Mouse (Mus musculus) bone marrow macrophage, adult 2 months (primary cell): Measurements from ENCODE around the gene Pds5a. TPM values are rescaled to one million over a fixed set of nuclear protein-coding genes. Genes with fewer than 3 reads are reported as not detected.

Source experiments
- H3K27ac ChIP-seq: 2 replicates; pipeline ENCODE4 v1.5.1; 2012; ENCODE audit warnings: low read depth, low read length; ENCODE audit not compliant: insufficient read depth
- H3K4me1 ChIP-seq: 2 replicates; pipeline ENCODE4 v1.6.1; 2012; ENCODE audit warnings: low read length; ENCODE audit not compliant: control insufficient read depth, insufficient read depth
- H3K4me3 ChIP-seq: 2 replicates; pipeline ENCODE4 v1.5.1; 2012; ENCODE audit warnings: mild to moderate bottlenecking, low read length, moderate library complexity; ENCODE audit not compliant: insufficient read depth
- CTCF ChIP-seq: IDR thresholded peaks from 2 replicates; pipeline ENCODE4 v1.5.1; 2012; ENCODE audit warnings: low read depth, mild to moderate bottlenecking, low read length, moderate library complexity
- POLR2A ChIP-seq: IDR thresholded peaks from 2 replicates; pipeline ENCODE4 v1.6.1; 2012; ENCODE audit warnings: mild to moderate bottlenecking, low read depth, low read length, borderline replicate concordance
- polyA plus RNA-seq: library from polyadenylated mRNA; stranded (reverse); fragments of >200 nt; gene quantifications from 2 replicates; pipeline ENCODE4 v1.2.4, GENCODE M21; 2012; ENCODE audit not compliant: missing spikeins, insufficient read depth, insufficient read length

Gene Pds5a
- polyA plus RNA-seq, 1 experiment: 101 TPM

DNA sequence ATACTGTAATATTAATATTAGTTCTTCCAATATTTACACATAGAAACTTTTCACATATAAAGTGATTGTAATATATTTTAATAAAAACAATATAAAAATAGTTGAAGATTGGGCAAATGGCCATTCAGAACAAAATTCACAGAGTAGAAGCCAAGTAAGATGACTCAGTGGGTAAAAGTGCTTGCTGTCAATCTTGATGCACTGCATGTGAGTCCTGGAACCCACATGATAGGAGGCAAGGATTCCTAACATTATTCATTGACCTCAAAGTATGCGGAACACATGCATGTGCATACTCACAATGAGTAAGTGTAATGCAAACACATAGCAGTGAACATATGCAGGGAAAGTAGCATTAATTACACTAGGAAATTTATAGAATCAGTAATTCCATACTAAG lies 59.2 kb downstream of the Pds5a start:
- TF ChIP-seq CTCF (no peak), POLR2A (no peak)
- no peak overlapping the region for H3K27ac ChIP-seq
- no peak overlapping the region for H3K4me3 ChIP-seq
- H3K4me1 ChIP-seq: no peaks in the 10 kb centered on the region

DNA sequence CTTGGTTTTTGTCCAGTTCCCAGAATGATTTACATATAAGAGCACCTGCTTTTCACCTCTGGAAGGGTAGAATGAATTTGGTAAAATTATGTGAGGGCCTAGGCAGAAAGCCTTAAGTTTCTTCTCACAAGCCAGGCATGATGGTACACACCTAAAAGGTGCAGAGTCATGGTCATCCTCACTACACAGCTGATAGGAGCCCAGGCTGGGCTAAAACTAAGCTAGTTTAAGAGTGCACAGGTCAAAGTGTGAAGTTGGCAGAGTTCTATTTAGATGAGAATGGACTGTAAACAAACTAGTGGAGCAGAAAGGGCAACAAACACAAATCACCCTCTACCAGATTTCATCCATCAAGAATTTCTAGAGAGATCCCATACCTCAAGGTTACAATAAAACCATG lies 73.7 kb downstream of the Pds5a start:
- Histone ChIP-seq H3K27ac (no peak overlapping the region), H3K4me3 (no peak overlapping the region), H3K4me1 (no peaks in the 10 kb centered on the region)
- TF ChIP-seq CTCF (no peak), POLR2A (no peak)

DNA sequence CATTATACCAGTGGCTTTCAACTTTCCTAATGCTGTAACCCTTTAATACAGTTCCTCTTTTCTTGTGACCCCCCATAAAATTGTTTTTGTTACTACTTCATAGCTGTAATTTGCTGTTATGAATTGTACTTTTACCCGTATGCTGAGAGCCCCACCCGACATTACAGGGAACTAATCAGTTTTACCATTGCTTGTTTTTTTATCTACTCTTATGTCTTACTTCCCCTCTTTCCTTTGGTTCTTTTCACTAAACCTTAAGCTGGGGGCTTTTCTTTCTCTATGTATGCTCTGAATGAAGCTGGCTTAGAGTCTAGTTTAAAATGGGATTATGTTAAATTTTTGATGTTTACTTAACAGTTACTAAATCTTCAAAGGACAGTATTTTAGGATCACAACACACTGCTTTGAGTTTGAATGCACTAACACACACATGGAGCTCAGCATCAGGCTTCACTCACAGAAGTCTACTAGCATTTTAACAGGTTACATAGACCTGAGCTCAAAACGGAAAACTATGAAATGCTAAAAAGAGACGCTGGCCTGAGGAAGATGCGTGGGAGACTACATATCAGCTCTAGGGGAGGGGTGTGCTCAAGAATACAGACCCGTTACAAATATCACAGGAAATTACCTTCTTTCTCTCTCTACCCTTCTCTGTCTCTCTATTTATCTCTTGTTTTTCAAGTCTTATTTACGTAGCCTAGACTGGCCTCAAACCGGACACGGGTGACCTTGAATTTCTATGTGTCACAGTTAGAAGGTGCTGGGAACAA lies 84.7 kb downstream of the Pds5a start:
- TF ChIP-seq CTCF (no peak), POLR2A (no peak)
- H3K27ac ChIP-seq: no peak overlapping the region
- no peaks in the 10 kb centered on the region for H3K4me1 ChIP-seq
- H3K4me3 ChIP-seq: no peak overlapping the region

DNA sequence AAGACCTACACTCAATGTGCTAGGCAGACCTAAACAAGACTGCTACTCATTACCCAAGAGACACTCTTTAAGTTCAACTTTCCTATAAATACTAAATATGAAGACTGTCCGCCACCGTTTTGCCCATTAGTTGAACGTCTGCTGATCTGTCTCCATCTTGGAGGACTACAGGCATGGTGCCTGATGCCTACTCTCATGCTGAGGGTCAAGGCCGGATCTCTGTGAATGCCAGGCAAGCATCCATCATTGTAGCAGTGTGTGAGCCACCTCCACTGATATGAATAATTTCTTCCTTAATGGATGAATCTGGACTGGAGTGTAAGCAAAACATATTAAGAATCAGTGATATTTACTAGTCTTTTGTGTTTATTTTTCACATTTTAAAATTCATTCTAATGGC lies 87.5 kb downstream of the Pds5a start:
- Histone ChIP-seq H3K27ac (no peak overlapping the region), H3K4me3 (no peak overlapping the region), H3K4me1 (no peaks in the 10 kb centered on the region)
- no peak for TF ChIP-seq POLR2A
- no peak for TF ChIP-seq CTCF

DNA sequence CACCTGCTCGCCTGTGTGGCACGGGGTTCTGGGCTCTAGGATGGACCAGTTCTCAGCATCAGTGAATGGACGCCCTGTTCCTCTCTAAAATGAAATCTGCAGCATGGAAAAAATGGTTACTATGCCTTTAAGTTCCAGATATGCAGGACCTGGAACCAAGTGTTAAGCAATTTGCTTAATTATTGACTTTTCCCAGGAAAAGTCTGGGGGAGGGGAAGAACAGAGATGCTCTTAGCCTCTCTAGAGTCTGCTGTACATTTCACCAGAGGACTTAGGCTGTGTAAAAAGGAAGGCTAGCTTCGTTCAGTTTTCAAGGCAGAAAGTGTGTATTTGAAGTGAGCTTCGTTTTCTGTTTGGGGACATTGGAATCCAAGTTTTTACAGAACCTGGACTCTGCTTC lies 88.3 kb downstream of the Pds5a start:
- TF ChIP-seq CTCF: no peak
- TF ChIP-seq POLR2A: no peak
- no peaks in the 10 kb centered on the region for H3K4me1 ChIP-seq
- H3K27ac ChIP-seq: no peak overlapping the region
- no peak overlapping the region for H3K4me3 ChIP-seq

DNA sequence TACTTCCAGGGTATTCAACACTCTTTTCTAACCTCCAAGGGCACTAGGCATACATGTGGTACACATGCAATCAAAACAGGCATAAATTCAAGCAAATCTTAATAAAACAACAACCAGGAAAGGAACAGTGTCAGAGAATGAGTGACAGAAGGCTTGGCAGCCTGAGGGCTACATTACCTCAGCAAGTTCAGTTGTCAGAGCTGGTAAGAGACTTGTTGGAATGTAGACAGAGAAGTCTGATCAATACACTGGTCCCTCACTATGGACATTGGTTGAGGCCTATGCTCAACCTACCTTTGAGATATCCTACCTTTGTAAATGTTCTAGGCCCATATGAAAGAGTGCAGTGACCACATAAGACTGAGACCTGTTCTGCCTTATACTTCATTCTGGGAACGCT lies 91.3 kb downstream of the Pds5a start:
- Histone ChIP-seq H3K27ac (no peak overlapping the region), H3K4me3 (no peak overlapping the region), H3K4me1 (no peaks in the 10 kb centered on the region)
- TF ChIP-seq CTCF (no peak), POLR2A (no peak)

DNA sequence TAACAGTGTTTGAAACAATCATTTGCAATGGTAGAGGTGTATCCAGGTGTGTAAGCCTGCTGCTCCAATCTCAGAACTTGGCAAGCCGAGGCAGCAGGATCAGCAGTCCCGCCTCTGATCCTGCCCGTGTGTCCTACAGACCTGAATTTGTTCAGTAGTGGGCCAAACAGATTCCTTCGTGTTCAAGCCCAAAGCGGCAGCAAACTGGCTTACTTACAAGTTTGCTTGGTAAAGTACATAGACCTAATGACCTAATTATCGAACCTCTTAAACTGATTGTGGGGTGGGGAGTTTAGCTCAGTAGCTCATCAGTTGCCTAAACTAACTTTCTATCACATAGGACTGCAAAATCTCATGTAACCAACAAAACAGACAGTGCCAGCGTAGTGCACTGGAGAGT lies 98.4 kb downstream of the Pds5a start:
- H3K27ac ChIP-seq: no peak overlapping the region
- no peaks in the 10 kb centered on the region for H3K4me1 ChIP-seq
- no peak overlapping the region for H3K4me3 ChIP-seq
- TF ChIP-seq POLR2A (no peak), CTCF (no peak)

DNA sequence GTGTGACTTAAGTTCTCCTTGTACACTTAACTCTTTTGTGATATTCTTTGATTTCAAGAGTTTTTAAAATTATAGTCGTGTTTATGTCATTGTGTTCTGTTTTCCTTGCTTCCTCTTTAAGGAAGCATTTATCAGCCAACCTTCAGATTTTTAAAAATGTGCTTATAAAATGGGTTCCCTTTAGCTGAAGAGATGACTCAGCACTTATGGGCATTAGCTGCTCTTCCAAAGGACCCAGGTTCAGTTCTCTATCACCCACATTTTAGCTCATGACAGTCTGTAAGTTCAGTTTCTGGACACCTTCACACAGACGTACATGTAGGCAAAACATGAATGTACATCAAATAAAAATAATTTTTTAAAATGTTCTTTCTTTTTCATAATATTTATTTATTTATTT lies 105.7 kb downstream of the Pds5a start:
- Histone ChIP-seq H3K4me1 (0 out of 2 replicates have a peak, but pooled peaks cover 4% of the 10 kb centered on the region), H3K4me3 (no peak overlapping the region), H3K27ac (no peak overlapping the region)
- no peak for TF ChIP-seq POLR2A
- no peak for TF ChIP-seq CTCF

DNA sequence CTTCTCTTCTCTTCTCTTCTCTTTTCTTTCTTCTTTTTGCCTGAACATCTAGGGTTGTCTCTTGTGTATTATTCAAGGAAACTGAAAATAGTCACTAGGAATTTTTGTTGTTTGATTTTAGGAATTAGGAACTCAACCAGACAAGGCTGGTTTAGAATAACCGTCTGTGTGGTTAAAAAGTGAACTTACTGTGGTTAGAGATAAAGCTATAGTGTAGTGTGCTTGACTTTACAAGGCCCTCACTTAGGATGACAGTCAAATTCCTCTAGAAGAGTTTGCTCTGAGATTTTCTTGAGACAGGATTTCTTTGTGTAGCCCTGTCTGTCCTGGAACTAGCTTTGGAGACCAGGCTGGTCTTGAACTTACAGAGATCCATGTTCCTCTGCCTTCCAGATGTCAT lies 107.9 kb downstream of the Pds5a start:
- H3K27ac ChIP-seq: no peak overlapping the region
- H3K4me3 ChIP-seq: no peak overlapping the region
- H3K4me1 ChIP-seq: 0 out of 2 replicates have a peak, but pooled peaks cover 4% of the 10 kb centered on the region
- TF ChIP-seq CTCF (no peak), POLR2A (no peak)

DNA sequence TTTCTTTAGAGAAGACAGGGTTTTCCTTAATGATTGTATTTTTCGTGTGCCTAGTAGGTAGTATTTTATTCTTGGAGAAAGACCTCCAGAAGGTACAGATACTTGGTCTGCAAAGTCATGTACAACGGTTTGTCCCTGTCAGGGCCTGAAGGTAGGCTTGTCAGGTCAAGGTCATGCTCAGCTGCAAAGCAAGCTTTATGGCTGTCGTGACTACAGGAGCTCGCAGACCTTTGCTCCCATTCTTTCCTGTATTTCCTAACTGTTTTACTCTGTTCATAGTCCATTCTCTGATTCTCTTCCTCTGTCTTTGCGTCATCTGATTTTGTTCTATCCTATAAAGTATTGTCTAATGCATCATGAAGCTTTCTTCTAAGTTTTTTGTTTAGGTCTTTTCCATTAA lies 111.8 kb downstream of the Pds5a start:
- no peaks in the 10 kb centered on the region for H3K4me1 ChIP-seq
- no peak for TF ChIP-seq POLR2A
- TF ChIP-seq CTCF: no peak
- H3K4me3 ChIP-seq: no peak overlapping the region
- no peak overlapping the region for H3K27ac ChIP-seq
